Mouse (Mus musculus): ENCODE results near the gene Gm3404. TPM values are rescaled to one million over a fixed set of nuclear protein-coding genes. Genes with fewer than 3 reads are reported as not detected.
"Not testable (repeated sequence)": the region's sequence is repeated elsewhere in the genome, so short reads cannot be mapped to it uniquely, and the experiment has no call there.

The Gm3404 gene
- not detected in 2 replicates for polyA plus RNA-seq (2014; fragmentation: Nextera tagmentation; extraction: Ambion mirVana)

DNA sequence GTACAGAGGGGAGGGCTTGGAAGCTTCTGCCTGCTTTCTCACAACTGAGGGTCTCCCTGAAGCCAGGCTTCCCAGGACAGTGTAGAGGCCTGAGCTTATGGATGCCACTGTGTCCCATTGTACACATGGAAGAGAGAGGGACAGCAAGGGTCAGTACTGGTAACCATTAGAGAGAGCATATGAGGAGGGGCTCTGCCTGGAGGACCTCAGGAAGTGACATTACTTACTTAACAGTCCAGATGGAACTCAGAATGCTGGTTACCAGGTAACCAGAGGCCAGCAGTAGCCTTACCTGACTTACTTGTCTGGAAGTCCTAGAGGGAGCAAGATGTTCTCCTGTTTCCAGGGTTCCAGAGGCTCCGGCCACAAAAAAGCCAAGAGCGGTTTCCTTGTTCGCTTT lies at the start of gene Gm3404:
Gene Gm3404, plus strand, starts transcription at position 301 of the 400 bp plus-strand sequence.
- H3K27me3 ChIP-seq (ENCODE audit: control insufficient read depth, insufficient read depth, low read length); H3K4me1 ChIP-seq (ENCODE audit: control insufficient read depth, insufficient read depth, low read length); H3K36me3 ChIP-seq (ENCODE audit: control insufficient read depth, insufficient read depth, low read length); H3K4me3 ChIP-seq (ENCODE audit: low read depth, low read length); H3K9me3 ChIP-seq (ENCODE audit: control insufficient read depth, low read length); H3K9ac ChIP-seq (replicated peaks; ENCODE audit: low read depth, low read length); H3K4me2 ChIP-seq (ENCODE audit: low read depth, low read length); ATAC-seq (ENCODE audit: low read depth); H3K27ac ChIP-seq (ENCODE audit: low read depth, low read length): not testable (repeated sequence)
- WGBS = 100% methylated on average over 1 of the region's 3 CpGs

DNA sequence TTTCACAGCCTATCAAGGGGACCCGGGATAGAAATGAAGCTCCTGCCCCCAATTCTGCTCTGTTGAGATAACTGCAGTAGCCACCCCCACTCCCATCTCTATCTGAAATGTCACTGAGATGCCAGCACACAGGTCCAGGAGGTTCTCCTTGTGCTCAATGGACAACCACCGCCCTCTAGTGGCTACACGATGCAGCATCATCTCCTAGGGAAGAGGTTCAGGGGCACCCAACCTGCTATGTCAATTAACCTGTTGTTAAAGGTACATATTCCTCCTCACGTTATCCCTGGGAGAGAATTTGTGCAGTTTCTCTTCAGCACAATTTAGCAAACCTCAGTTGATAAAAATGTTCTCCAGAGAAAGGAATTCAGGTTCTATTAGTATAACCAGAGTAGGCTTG lies 46.0 kb upstream of the Gm3404 start:
- WGBS = 15% methylated on average over 4 of the region's 4 CpGs
- not testable (repeated sequence) for ATAC-seq (ENCODE audit: low read depth)

DNA sequence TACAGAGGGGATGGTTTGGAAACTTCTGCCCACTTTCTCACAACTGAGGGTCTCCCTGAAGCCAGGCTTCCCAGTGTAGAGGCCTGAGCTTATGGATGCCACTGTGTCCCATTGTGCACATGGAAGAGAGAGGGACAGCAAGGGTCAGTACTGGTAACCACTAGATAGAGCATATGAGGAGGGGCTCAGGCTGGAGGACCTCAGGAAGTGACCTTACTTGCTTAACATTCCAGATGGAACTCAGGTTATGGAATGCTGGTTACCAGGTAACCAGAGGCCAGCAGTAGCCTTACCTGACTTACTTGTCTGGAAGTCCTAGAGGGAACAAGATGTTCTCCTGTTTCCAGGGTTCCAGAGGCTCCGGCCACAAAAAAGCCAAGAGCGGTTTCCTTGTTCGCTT lies 43.9 kb upstream of the Gm3404 start, which contains the start of gene Gm6408:
Gene Gm6408, plus strand, starts transcription at position 301 of the 400 bp plus-strand sequence.
- H3K27me3 ChIP-seq (ENCODE audit: control insufficient read depth, insufficient read depth, low read length); H3K36me3 ChIP-seq (ENCODE audit: control insufficient read depth, insufficient read depth, low read length); ATAC-seq (ENCODE audit: low read depth); H3K4me1 ChIP-seq (ENCODE audit: control insufficient read depth, insufficient read depth, low read length); H3K9me3 ChIP-seq (ENCODE audit: control insufficient read depth, low read length); H3K4me2 ChIP-seq (ENCODE audit: low read depth, low read length); H3K27ac ChIP-seq (ENCODE audit: low read depth, low read length); H3K9ac ChIP-seq (replicated peaks; ENCODE audit: low read depth, low read length); H3K4me3 ChIP-seq (ENCODE audit: low read depth, low read length): not testable (repeated sequence)
- 100% methylated on average over 1 of the region's 3 CpGs for WGBS

More for the DNA sequence above, 46.0 kb upstream of the Gm3404 start:
- H3K9ac ChIP-seq (replicated peaks; ENCODE audit: low read depth, low read length); H3K36me3 ChIP-seq (ENCODE audit: control insufficient read depth, insufficient read depth, low read length); H3K27ac ChIP-seq (ENCODE audit: low read depth, low read length); H3K27me3 ChIP-seq (ENCODE audit: control insufficient read depth, insufficient read depth, low read length); H3K4me1 ChIP-seq (ENCODE audit: control insufficient read depth, insufficient read depth, low read length); H3K4me2 ChIP-seq (ENCODE audit: low read depth, low read length); H3K9me3 ChIP-seq (ENCODE audit: control insufficient read depth, low read length); H3K4me3 ChIP-seq (ENCODE audit: low read depth, low read length): not testable (repeated sequence)

DNA sequence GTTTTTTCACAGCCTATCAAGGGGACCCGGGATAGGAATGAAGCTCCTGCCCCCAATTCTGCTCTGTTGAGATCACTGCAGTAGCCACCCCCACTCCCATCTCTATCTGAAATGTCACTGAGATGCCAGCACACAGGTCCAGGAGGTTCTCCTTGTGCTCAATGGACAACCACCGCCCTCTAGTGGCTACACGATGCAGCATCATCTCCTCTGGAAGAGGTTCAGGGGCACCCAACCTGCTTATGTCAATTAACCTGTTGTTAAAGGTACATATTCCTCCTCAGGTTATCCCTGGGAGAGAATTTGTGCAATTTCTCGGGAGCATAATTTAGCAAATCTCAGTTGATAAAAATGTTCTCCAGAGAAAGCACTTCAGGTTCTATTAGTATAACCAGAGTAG lies 36.6 kb upstream of the Gm3404 start:
- not testable (repeated sequence) for H3K27me3 ChIP-seq (ENCODE audit: control insufficient read depth, insufficient read depth, low read length); H3K27ac ChIP-seq (ENCODE audit: low read depth, low read length); ATAC-seq (ENCODE audit: low read depth); H3K9ac ChIP-seq (replicated peaks; ENCODE audit: low read depth, low read length); H3K4me3 ChIP-seq (ENCODE audit: low read depth, low read length); H3K4me2 ChIP-seq (ENCODE audit: low read depth, low read length); H3K9me3 ChIP-seq (ENCODE audit: control insufficient read depth, low read length); H3K4me1 ChIP-seq (ENCODE audit: control insufficient read depth, insufficient read depth, low read length); H3K36me3 ChIP-seq (ENCODE audit: control insufficient read depth, insufficient read depth, low read length)
- 12% methylated on average over 3 of the region's 4 CpGs for WGBS

DNA sequence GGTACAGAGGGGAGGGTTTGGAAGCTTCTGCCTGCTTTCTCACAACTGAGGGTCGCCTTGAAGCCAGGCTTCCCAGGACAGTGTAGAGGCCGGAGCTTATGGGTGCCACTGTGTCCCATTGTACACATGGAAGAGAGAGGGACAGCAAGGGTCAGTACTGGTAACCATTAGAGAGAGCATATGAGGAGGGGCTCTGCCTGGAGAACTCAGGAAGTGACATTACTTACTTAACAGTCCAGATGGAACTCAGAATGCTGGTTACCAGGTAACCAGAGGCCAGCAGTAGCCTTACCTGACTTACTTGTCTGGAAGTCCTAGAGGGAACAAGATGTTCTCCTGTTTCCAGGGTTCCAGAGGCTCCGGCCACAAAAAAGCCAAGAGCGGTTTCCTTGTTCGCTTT lies 34.5 kb upstream of the Gm3404 start, which contains the start of gene Gm6370:
Gene Gm6370, plus strand, starts transcription at position 301 of the 400 bp plus-strand sequence.
- H3K4me1 ChIP-seq (ENCODE audit: control insufficient read depth, insufficient read depth, low read length); H3K9ac ChIP-seq (replicated peaks; ENCODE audit: low read depth, low read length); H3K4me3 ChIP-seq (ENCODE audit: low read depth, low read length); H3K4me2 ChIP-seq (ENCODE audit: low read depth, low read length); H3K36me3 ChIP-seq (ENCODE audit: control insufficient read depth, insufficient read depth, low read length); H3K9me3 ChIP-seq (ENCODE audit: control insufficient read depth, low read length); H3K27me3 ChIP-seq (ENCODE audit: control insufficient read depth, insufficient read depth, low read length); ATAC-seq (ENCODE audit: low read depth); H3K27ac ChIP-seq (ENCODE audit: low read depth, low read length): not testable (repeated sequence)
- no CpG with 5 or more reads among the region's 5 CpGs for WGBS

DNA sequence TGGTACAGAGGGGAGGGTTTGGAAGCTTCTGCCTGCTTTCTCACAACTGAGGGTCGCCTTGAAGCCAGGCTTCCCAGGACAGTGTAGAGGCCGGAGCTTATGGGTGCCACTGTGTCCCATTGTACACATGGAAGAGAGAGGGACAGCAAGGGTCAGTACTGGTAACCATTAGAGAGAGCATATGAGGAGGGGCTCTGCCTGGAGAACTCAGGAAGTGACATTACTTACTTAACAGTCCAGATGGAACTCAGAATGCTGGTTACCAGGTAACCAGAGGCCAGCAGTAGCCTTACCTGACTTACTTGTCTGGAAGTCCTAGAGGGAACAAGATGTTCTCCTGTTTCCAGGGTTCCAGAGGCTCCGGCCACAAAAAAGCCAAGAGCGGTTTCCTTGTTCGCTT lies 23.5 kb upstream of the Gm3404 start, which contains the start of gene 4930449I24Rik:
Gene 4930449I24Rik, plus strand, starts transcription at position 301 of the 400 bp plus-strand sequence.
- not testable (repeated sequence) for H3K4me2 ChIP-seq (ENCODE audit: low read depth, low read length); H3K9me3 ChIP-seq (ENCODE audit: control insufficient read depth, low read length); H3K36me3 ChIP-seq (ENCODE audit: control insufficient read depth, insufficient read depth, low read length); H3K4me3 ChIP-seq (ENCODE audit: low read depth, low read length); H3K27ac ChIP-seq (ENCODE audit: low read depth, low read length); ATAC-seq (ENCODE audit: low read depth); H3K9ac ChIP-seq (replicated peaks; ENCODE audit: low read depth, low read length); H3K27me3 ChIP-seq (ENCODE audit: control insufficient read depth, insufficient read depth, low read length); H3K4me1 ChIP-seq (ENCODE audit: control insufficient read depth, insufficient read depth, low read length)
- WGBS = no CpG with 5 or more reads among the region's 5 CpGs

DNA sequence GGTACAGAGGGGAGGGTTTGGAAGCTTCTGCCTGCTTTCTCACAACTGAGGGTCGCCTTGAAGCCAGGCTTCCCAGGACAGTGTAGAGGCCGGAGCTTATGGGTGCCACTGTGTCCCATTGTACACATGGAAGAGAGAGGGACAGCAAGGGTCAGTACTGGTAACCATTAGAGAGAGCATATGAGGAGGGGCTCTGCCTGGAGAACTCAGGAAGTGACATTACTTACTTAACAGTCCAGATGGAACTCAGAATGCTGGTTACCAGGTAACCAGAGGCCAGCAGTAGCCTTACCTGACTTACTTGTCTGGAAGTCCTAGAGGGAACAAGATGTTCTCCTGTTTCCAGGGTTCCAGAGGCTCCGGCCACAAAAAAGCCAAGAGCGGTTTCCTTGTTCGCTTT lies 11.8 kb upstream of the Gm3404 start, which contains the start of gene Gm3402:
Gene Gm3402, plus strand, starts transcription at position 301 of the 400 bp plus-strand sequence.
- not testable (repeated sequence) for H3K9me3 ChIP-seq (ENCODE audit: control insufficient read depth, low read length); H3K27ac ChIP-seq (ENCODE audit: low read depth, low read length); H3K4me3 ChIP-seq (ENCODE audit: low read depth, low read length); H3K36me3 ChIP-seq (ENCODE audit: control insufficient read depth, insufficient read depth, low read length); H3K27me3 ChIP-seq (ENCODE audit: control insufficient read depth, insufficient read depth, low read length); H3K4me2 ChIP-seq (ENCODE audit: low read depth, low read length); H3K4me1 ChIP-seq (ENCODE audit: control insufficient read depth, insufficient read depth, low read length); H3K9ac ChIP-seq (replicated peaks; ENCODE audit: low read depth, low read length); ATAC-seq (ENCODE audit: low read depth)
- no CpG with 5 or more reads among the region's 5 CpGs for WGBS

DNA sequence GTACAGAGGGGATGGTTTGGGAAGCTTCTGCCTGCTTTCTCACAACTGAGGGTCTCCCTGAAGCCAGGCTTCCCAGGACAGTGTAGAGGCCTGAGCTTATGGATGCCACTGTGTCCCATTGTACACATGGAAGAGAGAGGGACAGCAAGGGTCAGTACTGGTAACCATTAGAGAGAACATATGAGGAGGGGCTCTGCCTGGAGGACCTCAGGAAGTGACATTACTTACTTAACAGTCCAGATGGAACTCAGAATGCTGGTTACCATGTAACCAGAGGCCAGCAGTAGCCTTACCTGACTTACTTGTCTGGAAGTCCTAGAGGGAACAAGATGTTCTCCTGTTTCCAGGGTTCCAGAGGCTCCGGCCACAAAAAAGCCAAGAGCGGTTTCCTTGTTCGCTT lies 11.7 kb downstream of the Gm3404 start, which contains the start of gene Gm3409:
Gene Gm3409, plus strand, starts transcription at position 301 of the 400 bp plus-strand sequence.
- ATAC-seq (ENCODE audit: low read depth) = not testable (repeated sequence)

DNA sequence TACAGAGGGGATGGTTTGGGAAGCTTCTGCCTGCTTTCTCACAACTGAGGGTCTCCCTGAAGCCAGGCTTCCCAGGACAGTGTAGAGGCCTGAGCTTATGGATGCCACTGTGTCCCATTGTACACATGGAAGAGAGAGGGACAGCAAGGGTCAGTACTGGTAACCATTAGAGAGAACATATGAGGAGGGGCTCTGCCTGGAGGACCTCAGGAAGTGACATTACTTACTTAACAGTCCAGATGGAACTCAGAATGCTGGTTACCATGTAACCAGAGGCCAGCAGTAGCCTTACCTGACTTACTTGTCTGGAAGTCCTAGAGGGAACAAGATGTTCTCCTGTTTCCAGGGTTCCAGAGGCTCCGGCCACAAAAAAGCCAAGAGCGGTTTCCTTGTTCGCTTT lies 30.2 kb downstream of the Gm3404 start, which contains the start of gene Gm3415:
Gene Gm3415, plus strand, starts transcription at position 301 of the 400 bp plus-strand sequence.
- H3K9ac ChIP-seq (replicated peaks; ENCODE audit: low read depth, low read length); ATAC-seq (ENCODE audit: low read depth); H3K27me3 ChIP-seq (ENCODE audit: control insufficient read depth, insufficient read depth, low read length); H3K9me3 ChIP-seq (ENCODE audit: control insufficient read depth, low read length); H3K4me3 ChIP-seq (ENCODE audit: low read depth, low read length); H3K4me1 ChIP-seq (ENCODE audit: control insufficient read depth, insufficient read depth, low read length); H3K36me3 ChIP-seq (ENCODE audit: control insufficient read depth, insufficient read depth, low read length); H3K27ac ChIP-seq (ENCODE audit: low read depth, low read length); H3K4me2 ChIP-seq (ENCODE audit: low read depth, low read length): not testable (repeated sequence)
- no CpG with 5 or more reads among the region's 3 CpGs for WGBS

More for the DNA sequence above, 11.7 kb downstream of the Gm3404 start, which contains the start of gene Gm3409:
- not testable (repeated sequence) for H3K9ac ChIP-seq (replicated peaks; ENCODE audit: low read depth, low read length); H3K4me3 ChIP-seq (ENCODE audit: low read depth, low read length); H3K4me2 ChIP-seq (ENCODE audit: low read depth, low read length); H3K36me3 ChIP-seq (ENCODE audit: control insufficient read depth, insufficient read depth, low read length); H3K27ac ChIP-seq (ENCODE audit: low read depth, low read length); H3K27me3 ChIP-seq (ENCODE audit: control insufficient read depth, insufficient read depth, low read length); H3K4me1 ChIP-seq (ENCODE audit: control insufficient read depth, insufficient read depth, low read length); H3K9me3 ChIP-seq (ENCODE audit: control insufficient read depth, low read length)
- 80% methylated on average over 1 of the region's 3 CpGs for WGBS

Data from neural tube, embryonic 14.5 days (tissue).